Mouse (Mus musculus) spleen, adult 2 months (tissue): ENCODE results near the gene Ywhah. TPM values are rescaled to one million over a fixed set of nuclear protein-coding genes. Genes with fewer than 3 reads are reported as not detected.

Source experiments
- DNase-seq, 2 experiments: peaks; one replicate each; pipeline versions ENCODE4 v3.0.0 to v3.0.0-alpha.2; 2012 to 2021; ENCODE audit warnings: low spot score in 2 of 2, low read depth in 1 of 2
- H3K27ac ChIP-seq: fragments of 200-500 bp; 2 replicates; pipeline ENCODE4 v1.5.1; 2012; ENCODE audit warnings: low read length, inconsistent platforms; ENCODE audit not compliant: insufficient read depth
- H3K27me3 ChIP-seq: fragments of 200-500 bp; 2 replicates; pipeline ENCODE4 v1.6.1; 2012; ENCODE audit warnings: mild to moderate bottlenecking, moderate library complexity, low read length, inconsistent platforms; ENCODE audit not compliant: control insufficient read depth, insufficient read depth
- H3K36me3 ChIP-seq: fragments of 200-500 bp; 2 replicates; pipeline ENCODE4 v1.6.1; 2012; ENCODE audit warnings: mild to moderate bottlenecking, low read length, inconsistent platforms; ENCODE audit not compliant: control insufficient read depth, insufficient read depth
- H3K4me1 ChIP-seq: fragments of 200-500 bp; 2 replicates; pipeline ENCODE4 v1.6.1; 2011; ENCODE audit warnings: inconsistent platforms; ENCODE audit not compliant: control insufficient read depth, insufficient read depth, insufficient read length
- H3K4me3 ChIP-seq: fragments of 200-500 bp; 2 replicates; pipeline ENCODE4 v1.5.1; 2011; ENCODE audit warnings: mild to moderate bottlenecking, inconsistent platforms; ENCODE audit not compliant: insufficient read depth, insufficient read length; ENCODE audit errors: extremely low read depth
- CTCF ChIP-seq: fragments of 200-500 bp; IDR thresholded peaks from 2 replicates; pipeline ENCODE4 v1.5.1; 2011; ENCODE audit warnings: mild to moderate bottlenecking, inconsistent platforms; ENCODE audit not compliant: insufficient read depth, insufficient read length, insufficient replicate concordance; ENCODE audit errors: extremely low read depth
- POLR2A ChIP-seq: fragments of 200-500 bp; IDR thresholded peaks from 2 replicates; pipeline ENCODE4 v1.6.1; 2011; ENCODE audit warnings: low read depth, low read length, inconsistent platforms
- WGBS: fragments of 180-500 bp; shearing (Covaris S2); methylation state at CpG from one replicate; pipeline ENCODE4 v1.1.7; 2018; 5-methylcytosine and 5-hydroxymethylcytosine counted together
- polyA plus RNA-seq: library from polyadenylated mRNA; depleted of rRNA; stranded (reverse); fragments of >200 nt; gene quantifications from 2 replicates; pipeline ENCODE4 v1.2.3, GENCODE M21; 2012

Ywhah gene
- polyA plus RNA-seq, 1 experiment: 95.0 TPM

- TF ChIP-seq POLR2A: no peak
- TF ChIP-seq CTCF: no peak
Observed at GRCm38 (mm10) chr5:33003500-33003899, 15.1 kb upstream of the Ywhah start.

GRCm38 (mm10) chr5:33004110-33004509, 14.5 kb upstream of the Ywhah start:
- Histone ChIP-seq H3K27ac (no peak overlapping the region), H3K4me1 (no peaks in the 10 kb centered on the region), H3K4me3 (no peak overlapping the region), H3K27me3 (no peaks in the 10 kb centered on the region), H3K36me3 (no peaks in the 10 kb centered on the region)
- no peak for DNase-seq
- 84% methylated on average over 4 of the region's 4 CpGs for WGBS
- no peak for TF ChIP-seq POLR2A
- no peak for TF ChIP-seq CTCF

More at GRCm38 (mm10) chr5:33003500-33003899, 15.1 kb upstream of the Ywhah start:
- H3K27me3 ChIP-seq: no peaks in the 10 kb centered on the region
- no peaks in the 10 kb centered on the region for H3K4me1 ChIP-seq
- no peak overlapping the region for H3K27ac ChIP-seq
- H3K36me3 ChIP-seq: no peaks in the 10 kb centered on the region
- no peak for DNase-seq
- WGBS: 63% methylated on average over 6 of the region's 6 CpGs
- H3K4me3 ChIP-seq: no peak overlapping the region

- 61% methylated on average over 11 of the region's 11 CpGs for WGBS
- TF ChIP-seq POLR2A (no peak), CTCF (no peak)
- Histone ChIP-seq H3K27ac (no peak overlapping the region), H3K36me3 (no peaks in the 10 kb centered on the region), H3K4me3 (no peak overlapping the region), H3K4me1 (no peaks in the 10 kb centered on the region; the same call in 1 of the 2 replicates), H3K27me3 (no peaks in the 10 kb centered on the region)
- DNase-seq: no peak
Observed at GRCm38 (mm10) chr5:33005442-33006145, 13.0 kb upstream of the Ywhah start.

- TF ChIP-seq CTCF: no peak
- no peak for TF ChIP-seq POLR2A
- whole genome bisulfite sequencing: 84% methylated on average over 8 of the region's 8 CpGs
- no peak for DNase-seq
- Histone ChIP-seq H3K36me3 (no peaks in the 10 kb centered on the region), H3K4me3 (no peak overlapping the region), H3K27ac (no peak overlapping the region), H3K27me3 (no peaks in the 10 kb centered on the region), H3K4me1 (no peaks in the 10 kb centered on the region; the same call in 1 of the 2 replicates)
Observed at GRCm38 (mm10) chr5:33006670-33007069, 11.9 kb upstream of the Ywhah start.

- 87% methylated on average over 4 of the region's 4 CpGs for WGBS
- DNase-seq: no peak
- no peaks in the 10 kb centered on the region for H3K36me3 ChIP-seq
- no peak for TF ChIP-seq POLR2A
- TF ChIP-seq CTCF: no peak
- H3K4me1 ChIP-seq: no peaks in the 10 kb centered on the region; the same call in 1 of the 2 replicates
- no peak overlapping the region for H3K4me3 ChIP-seq
- no peaks in the 10 kb centered on the region for H3K27me3 ChIP-seq
- no peak overlapping the region for H3K27ac ChIP-seq
Observed at GRCm38 (mm10) chr5:33007371-33007770, 11.2 kb upstream of the Ywhah start.

GRCm38 (mm10) chr5:33009301-33009700, 9.3 kb upstream of the Ywhah start:
- H3K27ac ChIP-seq: no peak overlapping the region
- H3K27me3 ChIP-seq: no peaks in the 10 kb centered on the region
- WGBS: 79% methylated on average over 2 of the region's 2 CpGs
- H3K4me3 ChIP-seq: no peak overlapping the region
- no peak for TF ChIP-seq POLR2A
- no peak for TF ChIP-seq CTCF
- no peaks in the 10 kb centered on the region; the same call in 1 of the 2 replicates for H3K4me1 ChIP-seq
- no peak for DNase-seq
- H3K36me3 ChIP-seq: no peaks in the 10 kb centered on the region
